Mouse (Mus musculus): ENCODE results near the gene Gas2l2. TPM values are rescaled to one million over a fixed set of nuclear protein-coding genes. Genes with fewer than 3 reads are reported as not detected.

Gene Gas2l2
- polyA plus RNA-seq, 1 experiment from 2014 or later: not detected

Other genes with a start within 250 kb of the Gas2l2 start
- gene Slfn3, start 238.1 kb downstream of the Gas2l2 start, polyA plus RNA-seq (2014; fragmentation: Nextera tagmentation; extraction: Ambion mirVana): 0.57 and 0.77 TPM in 2 replicates
- gene Slfn14, start 142.7 kb downstream of the Gas2l2 start, polyA plus RNA-seq (2014; fragmentation: Nextera tagmentation; extraction: Ambion mirVana): 0.14 TPM in 1 of 2 replicates, not detected in the other
- gene Ap2b1, start 130.4 kb downstream of the Gas2l2 start, polyA plus RNA-seq (2014; fragmentation: Nextera tagmentation; extraction: Ambion mirVana): 68.6 and 72.3 TPM in 2 replicates
- gene Pex12, start 126.9 kb downstream of the Gas2l2 start, polyA plus RNA-seq (2014; fragmentation: Nextera tagmentation; extraction: Ambion mirVana): 15.9 and 16.7 TPM in 2 replicates
- 0.62 and 1.1 TPM in 2 replicates for gene Rasl10b, start 20.3 kb downstream of the Gas2l2 start, polyA plus RNA-seq (2014; fragmentation: Nextera tagmentation; extraction: Ambion mirVana)
- 1.5 TPM in 1 of 2 replicates, not detected in the other for gene 1700020L24Rik, start 8.2 kb upstream of the Gas2l2 start, polyA plus RNA-seq (2014; fragmentation: Nextera tagmentation; extraction: Ambion mirVana)
- gene Mmp28, start 33.6 kb upstream of the Gas2l2 start, polyA plus RNA-seq (2014; fragmentation: Nextera tagmentation; extraction: Ambion mirVana): 1.4 and 1.9 TPM in 2 replicates
- gene Taf15, start 43.6 kb upstream of the Gas2l2 start, polyA plus RNA-seq (2014; fragmentation: Nextera tagmentation; extraction: Ambion mirVana): 26.8 and 27.0 TPM in 2 replicates
- gene Heatr9, start 92.7 kb upstream of the Gas2l2 start, polyA plus RNA-seq (2014; fragmentation: Nextera tagmentation; extraction: Ambion mirVana): not detected in 2 replicates
- 0.69 and 1.0 TPM in 2 replicates for gene Ccl5, start 101.1 kb upstream of the Gas2l2 start, polyA plus RNA-seq (2014; fragmentation: Nextera tagmentation; extraction: Ambion mirVana)
- gene Ccl9, start 149.2 kb upstream of the Gas2l2 start, polyA plus RNA-seq (2014; fragmentation: Nextera tagmentation; extraction: Ambion mirVana): 1.9 and 4.4 TPM in 2 replicates
- 2.2 and 3.4 TPM in 2 replicates for gene Ccl6, start 163.6 kb upstream of the Gas2l2 start, polyA plus RNA-seq (2014; fragmentation: Nextera tagmentation; extraction: Ambion mirVana)
- gene Rpl9-ps1, start 216.2 kb upstream of the Gas2l2 start, polyA plus RNA-seq (2014; fragmentation: Nextera tagmentation; extraction: Ambion mirVana): not detected in 2 replicates
- gene Ccl3, start 219.9 kb upstream of the Gas2l2 start, polyA plus RNA-seq (2014; fragmentation: Nextera tagmentation; extraction: Ambion mirVana): 0.46 TPM in 1 of 2 replicates, not detected in the other
- 0.68 TPM in 1 of 2 replicates, not detected in the other for gene Ccl4, start 233.1 kb upstream of the Gas2l2 start, polyA plus RNA-seq (2014; fragmentation: Nextera tagmentation; extraction: Ambion mirVana)

All from stomach, embryonic 14.5 days (tissue).